Mouse (Mus musculus) CH12.LX (cell line): ENCODE data around the gene Ube2v1.

Source experiments
- CTCF ChIP-seq, 2 experiments: IDR thresholded peaks in 1 of 2; conservative IDR thresholded peaks in 1 of 2; 2 replicates each; pipeline ENCODE4 v1.5.1; 2011 to 2012; ENCODE audit warnings: low read depth in 2 of 2, low read length in 2 of 2, improper control_type of control experiment in 1 of 2, inconsistent platforms in 1 of 2, mild to moderate bottlenecking in 1 of 2, moderate library complexity in 1 of 2
- E2F4 ChIP-seq: IDR thresholded peaks from 2 replicates; pipeline ENCODE4 v1.6.1; 2011; ENCODE audit warnings: low read depth, low read length, improper control_type of control experiment; ENCODE audit not compliant: insufficient replicate concordance
- EP300 ChIP-seq: IDR thresholded peaks from 2 replicates; pipeline ENCODE4 v1.6.1; 2011; ENCODE audit warnings: low read length, improper control_type of control experiment
- KAT2A ChIP-seq: IDR thresholded peaks from 2 replicates; pipeline ENCODE4 v1.6.1; 2012; ENCODE audit warnings: low read length, improper control_type of control experiment, inconsistent platforms; ENCODE audit not compliant: insufficient replicate concordance
- MXI1 ChIP-seq: IDR thresholded peaks from 2 replicates; pipeline ENCODE4 v1.6.1; 2011; ENCODE audit warnings: mild to moderate bottlenecking, low read depth, low read length, improper control_type of control experiment
- MYC ChIP-seq: IDR thresholded peaks from 2 replicates; pipeline ENCODE4 v1.6.1; 2011; ENCODE audit warnings: low read depth, mild to moderate bottlenecking, improper control_type of control experiment, low read length
- NELFE ChIP-seq: IDR thresholded peaks from 2 replicates; pipeline ENCODE4 v1.6.1; 2011; ENCODE audit warnings: low read depth, low read length, improper control_type of control experiment
- POLR2A ChIP-seq: IDR thresholded peaks from 2 replicates; pipeline ENCODE4 v1.6.1; 2011; ENCODE audit warnings: low read depth, mild to moderate bottlenecking, improper control_type of control experiment, low read length
- POLR2AphosphoS2 ChIP-seq: IDR thresholded peaks from 2 replicates; pipeline ENCODE4 v1.6.1; 2011; ENCODE audit warnings: low read depth, low read length, improper control_type of control experiment
- SIN3A ChIP-seq: IDR thresholded peaks from 2 replicates; pipeline ENCODE4 v1.6.1; 2012; ENCODE audit warnings: low read length, improper control_type of control experiment, inconsistent platforms
- SMC3 ChIP-seq: IDR thresholded peaks from 2 replicates; pipeline ENCODE4 v1.6.1; 2011; ENCODE audit warnings: low read depth, low read length, improper control_type of control experiment
- TBP ChIP-seq: conservative IDR thresholded peaks from 2 replicates; pipeline ENCODE4 v1.6.1; 2011; ENCODE audit warnings: low read depth, low read length, improper control_type of control experiment
- USF2 ChIP-seq: conservative IDR thresholded peaks from 2 replicates; pipeline ENCODE4 v1.6.1; 2011; ENCODE audit warnings: low read depth, low read length, improper control_type of control experiment

- TF ChIP-seq EP300: no peak
- no peak for TF ChIP-seq POLR2A
- TF ChIP-seq E2F4: no peak
- TF ChIP-seq CTCF (conservative IDR thresholded peaks at IDR 0.05 in 1 of 2, IDR thresholded peaks at IDR 0.05 in 1 of 2; ENCODE audit: low read depth in 2 of 2, low read length in 2 of 2): no peak
- no peak for TF ChIP-seq SMC3
- no peak for TF ChIP-seq POLR2AphosphoS2
- TF ChIP-seq MYC: no peak
- TF ChIP-seq USF2: no peak
- TF ChIP-seq TBP: no peak
- no peak for TF ChIP-seq NELFE
- TF ChIP-seq KAT2A: no peak
- no peak for TF ChIP-seq MXI1
- no peak for TF ChIP-seq SIN3A
Observed at GRCm38 (mm10) chr2:167586976-167587375, 44.9 kb downstream of the Ube2v1 start.
